Mouse (Mus musculus) WW6 (cell line): ENCODE measurements around the gene Cep152.

Experiments used
- DNase-seq: peaks from one replicate; pipeline ENCODE4 v3.0.0-alpha.2; 2013; ENCODE audit warnings: low read depth, low spot score

Cep152 gene

DNA sequence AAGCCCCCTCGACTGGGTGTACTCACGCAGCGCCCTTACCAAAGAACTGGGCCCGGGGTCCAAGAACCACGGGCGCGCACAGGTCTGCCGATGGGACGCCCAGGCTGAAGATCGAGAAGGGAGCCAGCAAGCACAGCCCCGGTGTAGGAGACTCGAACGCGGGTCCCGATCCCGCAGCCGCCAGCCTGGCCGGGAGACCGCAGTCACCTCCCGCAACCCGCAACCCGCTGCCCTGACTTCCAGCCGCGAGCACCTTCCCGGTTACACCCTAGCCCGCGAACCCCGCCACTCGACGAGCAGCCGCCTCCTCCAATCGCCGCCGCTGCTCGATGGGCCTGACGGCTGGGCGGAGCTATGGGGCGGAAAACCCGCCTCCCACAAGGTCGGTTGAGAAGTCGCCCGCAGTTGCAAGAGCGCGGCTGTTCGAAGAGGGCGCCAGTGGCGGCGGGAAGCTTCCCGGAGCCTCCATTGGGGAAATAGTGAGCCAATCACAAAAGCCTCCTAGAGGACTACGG, at the start of gene Cep152:
Cep152 (minus strand) TSS at position 277 of the 515 bp plus-strand sequence.
- peak; percentile 84 for DNase-seq

- no peak for DNase-seq
Observed at GRCm38 (mm10) chr2:125672957-125673631, 48.2 kb upstream of the Cep152 start, which contains the start of gene Eid1. Gene Eid1, plus strand, starts transcription at chr2:125673095.

GRCm38 (mm10) chr2:125672568-125672956, 47.6 kb upstream of the Cep152 start:
- DNase-seq: no peak

DNA sequence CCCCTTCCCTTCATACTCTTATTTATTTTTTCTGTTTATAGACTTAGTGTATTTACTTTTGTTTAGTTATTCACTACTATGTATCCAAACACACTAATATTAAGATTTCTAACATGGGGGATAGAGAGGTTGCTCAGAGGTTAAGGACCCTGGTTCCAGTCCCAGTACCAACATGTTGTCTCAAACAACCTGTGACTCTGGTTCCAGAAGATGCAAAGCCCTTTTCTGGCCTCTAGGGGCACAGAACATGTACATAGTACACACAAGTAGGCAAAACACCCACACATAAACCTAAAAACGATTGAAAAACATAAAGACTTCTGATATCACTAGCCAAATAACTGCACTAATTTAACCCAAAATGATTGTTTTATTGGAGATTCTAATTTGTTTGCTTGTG, 45.9 kb upstream of the Cep152 start:
- no peak for DNase-seq

DNA sequence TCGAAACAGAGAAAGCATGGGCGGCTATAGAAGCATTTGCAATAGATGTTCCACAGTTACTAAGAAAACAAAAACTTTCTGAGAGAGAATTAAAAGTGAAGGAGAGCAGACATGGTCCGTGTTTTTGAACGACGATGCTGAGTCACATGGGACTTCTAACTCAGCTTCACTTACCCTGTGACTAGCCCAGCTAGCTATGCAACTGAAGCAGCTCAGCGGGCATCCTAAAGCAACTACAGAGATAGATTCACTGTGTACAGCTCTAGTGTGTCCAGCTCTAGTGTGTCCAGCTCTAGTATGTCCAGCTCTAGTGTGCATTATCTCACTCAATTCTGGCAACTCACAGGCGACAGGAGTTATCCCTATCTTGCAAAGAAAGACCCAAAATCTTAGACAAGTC, 42.8 kb upstream of the Cep152 start:
- no peak for DNase-seq

GRCm38 (mm10) chr2:125667184-125667583, 42.3 kb upstream of the Cep152 start:
- no peak for DNase-seq

- DNase-seq: no peak
Observed at GRCm38 (mm10) chr2:125666668-125667067, 41.8 kb upstream of the Cep152 start.

DNA sequence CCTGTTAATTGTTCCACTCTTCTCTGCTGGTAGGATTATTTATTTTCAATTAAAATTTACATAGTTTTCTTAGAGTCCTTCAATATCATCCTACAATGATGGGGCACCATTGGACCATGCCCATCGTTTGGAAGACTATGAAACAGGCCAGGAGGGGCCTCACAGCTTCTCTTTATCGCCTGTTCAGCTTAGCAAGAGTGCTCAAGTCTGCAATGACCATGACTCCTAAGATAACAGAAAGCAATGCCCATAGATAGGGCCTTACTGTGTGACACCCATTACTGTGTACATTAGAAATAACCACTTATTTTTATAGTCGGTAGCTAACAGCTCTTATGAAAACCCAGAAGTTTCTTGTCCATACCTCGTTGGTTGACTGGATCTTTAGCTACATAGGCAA, 41.0 kb upstream of the Cep152 start:
- no peak for DNase-seq

- no peak for DNase-seq
Observed at GRCm38 (mm10) chr2:125665213-125665612, 40.3 kb upstream of the Cep152 start.

DNA sequence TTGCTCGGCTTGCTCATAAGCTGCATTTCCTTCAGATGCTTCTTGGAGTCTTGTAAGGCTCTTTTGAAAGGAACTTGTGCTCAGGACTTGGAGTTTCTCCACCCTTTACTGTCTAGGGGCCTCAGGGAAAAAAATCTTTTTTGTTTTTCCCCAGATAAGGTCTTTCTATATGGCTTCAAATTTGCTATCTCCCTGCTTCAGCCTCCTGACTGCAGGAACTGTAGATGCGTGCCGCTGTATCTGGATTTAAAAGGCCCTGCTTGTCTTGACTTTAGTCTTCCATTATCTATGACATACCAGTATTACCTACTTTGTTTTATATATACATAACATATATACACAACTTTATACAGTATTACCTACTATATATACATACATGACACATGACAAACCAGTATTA, 37.6 kb upstream of the Cep152 start:
- no peak for DNase-seq

- DNase-seq: no peak
Observed at GRCm38 (mm10) chr2:125661156-125661555, 36.2 kb upstream of the Cep152 start.

DNA sequence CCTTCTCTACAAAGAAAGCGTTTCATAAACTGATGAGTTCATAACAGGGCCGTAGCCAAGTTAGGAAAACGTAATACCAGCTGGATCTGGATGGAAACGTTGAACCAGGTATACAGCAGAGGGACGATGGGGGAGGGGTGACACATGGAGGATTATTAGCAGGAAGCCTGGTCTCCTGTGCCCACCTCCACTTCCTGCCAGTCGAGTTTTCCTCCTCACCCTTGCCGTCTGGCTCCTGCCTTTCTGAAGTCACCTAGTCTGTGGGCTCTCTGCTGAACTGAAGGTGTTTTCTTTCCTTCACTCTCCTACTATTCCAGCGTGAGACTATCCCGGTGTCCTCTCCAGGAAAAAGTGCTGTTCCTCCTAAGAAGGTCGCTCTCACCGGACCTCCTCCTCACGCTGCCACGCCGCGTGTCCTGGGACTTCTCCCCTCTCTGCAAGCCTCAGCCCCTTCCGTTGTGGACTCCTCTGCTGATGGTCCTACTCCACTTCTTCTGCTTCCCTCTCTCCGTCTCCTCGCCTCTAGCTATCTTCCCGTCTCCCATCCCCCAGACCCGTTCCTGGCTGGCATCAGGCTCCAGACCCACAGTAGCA, 35.7 kb upstream of the Cep152 start:
- no peak for DNase-seq

DNA sequence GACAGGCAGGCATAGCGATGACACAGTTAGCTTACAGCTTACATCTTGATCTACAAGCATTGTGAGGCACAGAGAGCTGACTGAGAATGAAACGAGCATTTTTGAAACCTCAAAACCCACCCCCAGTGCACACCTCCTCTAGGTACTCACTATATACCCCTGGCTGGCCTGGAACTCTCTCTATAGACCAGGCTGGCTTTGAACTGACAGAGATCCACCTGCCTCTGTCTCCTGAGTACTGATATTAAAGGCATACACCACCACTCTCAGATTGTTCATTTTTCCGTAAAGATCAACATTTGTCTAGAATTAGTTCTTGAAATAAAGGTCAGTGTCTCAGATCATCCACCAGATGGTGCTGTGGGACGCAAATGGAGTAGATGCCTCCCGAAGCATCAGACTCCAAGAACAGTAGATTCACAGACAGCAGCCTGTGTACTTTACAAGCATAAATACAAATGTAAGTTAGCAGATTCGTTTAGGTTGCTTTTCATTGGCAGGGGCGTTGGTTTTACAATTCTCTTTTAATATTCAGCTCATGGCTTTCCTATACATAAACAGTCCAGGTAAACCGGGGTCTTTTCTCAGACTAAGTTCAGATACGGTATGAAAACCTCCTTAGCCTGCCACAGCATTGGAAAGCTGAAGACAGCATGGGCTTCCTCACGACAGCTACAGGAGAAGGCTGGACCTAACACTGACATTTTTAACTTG, 35.1 kb upstream of the Cep152 start:
- no peak for DNase-seq

GRCm38 (mm10) chr2:125655391-125655790, 30.5 kb upstream of the Cep152 start:
- DNase-seq: no peak

GRCm38 (mm10) chr2:125653286-125653685, 28.4 kb upstream of the Cep152 start:
- DNase-seq: no peak

DNA sequence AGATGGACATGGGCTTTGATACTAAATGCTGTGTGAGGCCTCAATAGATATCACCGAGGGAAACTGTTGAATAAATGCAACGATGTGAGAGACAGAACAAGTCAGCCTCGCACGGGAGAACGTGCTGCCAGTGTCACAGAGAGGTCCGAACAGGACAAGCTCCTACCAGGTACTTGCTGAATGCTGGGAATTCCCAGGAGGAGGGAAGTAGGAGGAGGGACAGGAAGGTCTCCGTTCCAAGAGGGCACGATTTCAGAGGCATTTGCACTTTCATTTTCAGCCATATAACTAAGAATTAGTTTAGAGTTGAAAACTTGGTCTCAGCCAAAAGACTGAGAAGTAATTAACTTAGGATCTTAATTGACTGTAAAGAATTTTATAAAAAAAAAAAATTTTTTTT, 26.6 kb upstream of the Cep152 start:
- DNase-seq: no peak

DNA sequence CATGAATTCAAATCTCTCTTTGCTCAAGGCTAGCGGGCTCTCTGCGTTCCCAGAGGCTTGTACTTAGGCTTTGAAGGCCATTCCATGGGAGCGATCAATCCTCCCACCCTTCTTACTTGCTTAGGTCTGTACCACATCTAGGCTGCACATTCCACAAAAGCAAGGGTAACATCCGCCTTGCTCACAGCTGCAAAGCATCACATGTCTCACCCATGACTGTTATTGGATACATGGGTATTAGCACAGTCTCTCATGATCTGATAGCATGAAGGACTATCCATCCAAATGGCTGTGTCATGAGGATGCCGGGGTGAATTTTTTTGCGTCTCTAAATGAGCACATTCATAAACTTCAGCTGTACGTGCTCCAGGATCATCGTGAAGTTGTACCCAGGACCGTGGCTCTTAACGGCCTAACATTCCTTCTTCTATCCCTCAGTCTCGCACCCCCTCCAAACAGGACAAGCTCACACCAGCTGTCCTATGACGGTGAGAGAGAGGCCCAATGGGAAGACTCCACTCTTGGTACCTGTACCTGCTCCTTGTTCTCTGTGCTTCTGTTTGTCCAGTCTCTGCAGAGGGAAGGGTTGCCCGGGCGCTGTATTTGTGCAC, 25.9 kb upstream of the Cep152 start:
- no peak for DNase-seq

DNA sequence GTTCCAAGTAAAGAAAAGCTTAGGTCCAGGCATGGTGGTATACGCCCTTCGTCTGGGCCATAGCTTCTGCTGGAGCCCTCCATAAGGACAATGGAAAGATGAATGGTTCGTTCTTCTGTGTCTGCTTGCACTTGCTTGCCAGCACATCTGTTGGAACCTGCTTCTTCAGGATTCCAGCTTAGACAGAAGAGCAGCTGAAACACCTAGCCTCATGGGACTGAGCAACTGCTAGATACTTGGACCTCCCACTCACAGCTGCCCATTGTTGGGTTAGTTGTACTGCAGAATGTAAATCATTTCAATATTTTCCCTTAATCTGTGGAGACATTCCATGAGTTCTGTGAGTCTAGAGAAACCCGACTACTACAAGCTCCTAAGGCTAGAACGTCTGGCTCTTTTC, 25.1 kb upstream of the Cep152 start:
- no peak for DNase-seq

DNA sequence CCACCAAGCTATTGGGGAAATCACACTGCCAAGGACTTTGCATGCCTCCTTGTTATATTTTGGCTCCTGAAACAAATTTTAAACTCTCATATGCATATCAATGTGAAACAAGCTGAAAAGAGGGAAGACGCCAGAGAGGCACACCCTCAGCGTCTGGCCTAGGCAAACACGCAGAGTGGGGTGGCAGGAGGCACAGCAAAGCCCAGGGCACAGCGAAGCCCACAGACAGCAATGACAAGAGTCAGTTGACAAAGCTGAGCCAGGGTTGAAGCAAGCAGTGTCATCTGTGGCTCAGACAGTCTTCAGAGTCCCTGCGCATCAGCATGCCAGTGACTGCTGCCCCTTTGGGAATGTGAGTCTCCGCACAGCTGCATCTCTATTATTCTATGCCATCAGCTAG, 20.0 kb upstream of the Cep152 start:
- no peak for DNase-seq

DNA sequence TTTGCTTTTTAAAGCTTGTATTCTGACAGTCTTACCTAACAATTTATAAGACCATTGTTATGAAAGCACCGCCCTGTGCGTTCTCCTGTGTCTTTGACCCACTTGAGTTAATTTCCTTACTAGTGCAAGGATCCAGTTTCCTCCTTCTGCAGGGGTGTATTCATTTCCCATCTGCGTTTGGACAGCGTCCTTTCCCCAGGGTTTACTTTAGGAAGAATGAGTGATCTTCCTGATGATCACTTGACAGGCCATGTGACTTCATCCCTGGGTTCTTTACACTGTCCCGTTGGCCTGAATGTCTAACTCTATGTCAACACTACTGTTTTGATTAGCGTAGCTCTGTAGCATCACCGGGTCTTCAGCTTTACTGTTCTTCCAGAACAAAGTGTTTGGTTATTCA, 12.4 kb upstream of the Cep152 start:
- no peak for DNase-seq

GRCm38 (mm10) chr2:125630010-125630409, 5.1 kb upstream of the Cep152 start:
- no peak for DNase-seq

DNA sequence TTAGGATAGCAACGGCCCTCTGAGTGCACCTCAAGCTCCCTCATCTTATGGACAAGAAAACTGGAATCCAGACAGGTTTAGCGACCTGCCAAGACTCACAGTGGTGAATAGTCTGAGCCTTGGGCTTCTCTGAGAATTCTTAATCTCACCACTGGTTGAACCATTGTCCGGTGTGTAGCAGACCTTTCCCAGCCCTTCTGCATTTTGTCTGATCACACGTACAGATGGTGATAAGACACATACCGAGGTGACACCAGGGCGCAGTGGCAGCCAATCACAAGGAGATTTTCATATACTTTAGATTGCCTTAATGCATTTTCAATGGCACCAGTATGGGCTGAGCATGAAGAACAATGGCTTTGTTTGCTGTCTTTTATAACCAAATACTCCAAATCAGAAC, 3.6 kb upstream of the Cep152 start:
- no peak for DNase-seq
